Mouse (Mus musculus) forebrain, embryonic 11.5 days (tissue): ENCODE measurements around the gene Actl10. TPM values are rescaled to one million over a fixed set of nuclear protein-coding genes. Genes with fewer than 3 reads are reported as not detected.

Experiments
- ATAC-seq: fragments of 200-750 bp; cut with Nextera tagmentation; replicated peaks from 2 replicates; pipeline ENCODE4 v1.8.0; 2017; ENCODE audit warnings: moderate TSS enrichment; ENCODE audit not compliant: low FRiP score
- DNase-seq: peaks from one replicate; pipeline ENCODE4 v3.0.0-alpha.2; 2017; ENCODE audit warnings: low spot score
- H3K27ac ChIP-seq: fragments of 300-500 bp; sonication (generic); 2 replicates; pipeline ENCODE4 v1.5.1; 2014; ENCODE audit warnings: low read depth, low read length
- H3K27me3 ChIP-seq: fragments of 300-500 bp; sonication (generic); 2 replicates; pipeline ENCODE4 v1.6.1; 2014; ENCODE audit warnings: mild to moderate bottlenecking, low read length, mixed read lengths; ENCODE audit not compliant: control insufficient read depth, insufficient read depth
- H3K36me3 ChIP-seq: fragments of 300-500 bp; sonication (generic); 2 replicates; pipeline ENCODE4 v1.6.1; 2014; ENCODE audit warnings: mild to moderate bottlenecking, low read length, moderate library complexity, mixed read lengths; ENCODE audit not compliant: control insufficient read depth, insufficient read depth
- H3K4me1 ChIP-seq: fragments of 300-500 bp; sonication (generic); replicated peaks from 2 replicates; pipeline ENCODE4 v1.6.1; 2014; ENCODE audit warnings: low read length, mixed read lengths; ENCODE audit not compliant: control insufficient read depth, insufficient read depth
- H3K4me2 ChIP-seq: fragments of 300-500 bp; sonication (generic); 2 replicates; pipeline ENCODE4 v1.6.1; 2014; ENCODE audit warnings: low read depth, mild to moderate bottlenecking, low read length, moderate library complexity, mixed read lengths; ENCODE audit not compliant: severe bottlenecking
- H3K4me3 ChIP-seq: fragments of 300-500 bp; sonication (generic); 2 replicates; pipeline ENCODE4 v1.5.1; 2014; ENCODE audit warnings: low read depth, low read length
- H3K9ac ChIP-seq: fragments of 300-500 bp; sonication (generic); 2 replicates; pipeline ENCODE4 v1.6.1; 2014; ENCODE audit warnings: low read length
- H3K9me3 ChIP-seq: fragments of 300-500 bp; sonication (generic); 2 replicates; pipeline ENCODE4 v1.6.1; 2016; ENCODE audit warnings: low read length, mixed read lengths; ENCODE audit not compliant: control insufficient read depth
- WGBS: fragments of 180-500 bp; shearing (Covaris S2); extraction: QIAGEN DNeasy Blood & Tissue Kit; methylation state at CpG from one replicate; pipeline ENCODE4 v1.1.7; 2014; 5-methylcytosine and 5-hydroxymethylcytosine counted together
- polyA plus RNA-seq: library from polyadenylated mRNA; unstranded; fragments of >200 nt; fragmentation: Nextera tagmentation; extraction: Ambion mirVana; gene quantifications from 2 replicates; pipeline ENCODE4 v1.2.1, GENCODE M21; 2014

Gene Actl10
- polyA plus RNA-seq, 1 experiment from 2014 or later = 0.77 TPM

DNA sequence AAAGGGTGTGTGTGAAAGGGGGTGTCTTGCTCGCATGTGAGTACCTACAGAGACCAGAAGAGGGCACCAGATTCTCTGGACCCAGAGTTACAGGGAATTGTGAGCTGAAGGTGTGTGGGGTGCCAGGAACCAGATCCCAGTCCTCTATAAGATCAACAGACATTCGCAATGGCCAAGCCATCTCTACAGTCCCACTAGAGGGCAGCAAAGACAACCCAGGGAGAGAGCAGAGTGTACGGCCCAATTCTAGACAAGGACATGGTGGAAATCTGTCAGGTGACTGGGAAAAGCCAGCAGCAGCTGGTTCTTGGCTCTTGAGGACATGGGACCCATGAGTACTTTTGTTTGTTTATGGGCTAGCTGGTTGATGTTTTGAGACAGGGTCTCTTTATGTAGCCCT is 41.4 kb downstream of the Actl10 start:
- no peaks in the 10 kb centered on the region for H3K27me3 ChIP-seq
- WGBS = 64% methylated on average over 3 of the region's 3 CpGs
- no peak overlapping the region for H3K9ac ChIP-seq
- DNase-seq (no peak), ATAC-seq (no peak)
- H3K36me3 ChIP-seq = no peaks in the 10 kb centered on the region
- H3K4me2 ChIP-seq = no peak overlapping the region
- no peaks in the 10 kb centered on the region for H3K4me1 ChIP-seq
- H3K4me3 ChIP-seq = no peak overlapping the region
- no peaks in the 10 kb centered on the region for H3K9me3 ChIP-seq
- H3K27ac ChIP-seq = no peak overlapping the region

DNA sequence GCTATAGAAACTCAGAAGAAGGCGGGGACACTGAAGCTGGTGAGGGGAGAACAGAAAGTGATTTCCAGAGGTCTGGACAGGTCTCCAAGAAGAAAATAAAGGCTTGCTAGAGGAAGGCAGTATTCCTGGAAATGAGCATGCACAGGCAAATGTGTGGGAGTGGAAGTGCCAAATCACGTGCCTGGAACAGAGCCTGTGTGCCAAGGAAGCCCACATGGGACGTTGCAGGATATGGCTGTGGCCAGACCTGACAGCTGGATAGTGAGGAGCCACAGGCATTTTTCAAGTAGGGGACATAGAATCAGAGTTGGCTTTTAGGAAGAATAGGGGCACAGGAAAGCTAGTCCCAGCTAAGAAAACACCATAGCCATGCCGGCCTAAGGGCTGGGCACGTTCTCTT is 44.2 kb downstream of the Actl10 start:
- DNase-seq (no peak), ATAC-seq (no peak)
- Histone ChIP-seq H3K4me1 (no peaks in the 10 kb centered on the region), H3K27me3 (no peaks in the 10 kb centered on the region), H3K9ac (no peak overlapping the region), H3K36me3 (no peaks in the 10 kb centered on the region), H3K4me2 (no peak overlapping the region), H3K27ac (no peak overlapping the region), H3K9me3 (no peaks in the 10 kb centered on the region), H3K4me3 (no peak overlapping the region)
- WGBS = 93% methylated on average over 5 of the region's 5 CpGs

DNA sequence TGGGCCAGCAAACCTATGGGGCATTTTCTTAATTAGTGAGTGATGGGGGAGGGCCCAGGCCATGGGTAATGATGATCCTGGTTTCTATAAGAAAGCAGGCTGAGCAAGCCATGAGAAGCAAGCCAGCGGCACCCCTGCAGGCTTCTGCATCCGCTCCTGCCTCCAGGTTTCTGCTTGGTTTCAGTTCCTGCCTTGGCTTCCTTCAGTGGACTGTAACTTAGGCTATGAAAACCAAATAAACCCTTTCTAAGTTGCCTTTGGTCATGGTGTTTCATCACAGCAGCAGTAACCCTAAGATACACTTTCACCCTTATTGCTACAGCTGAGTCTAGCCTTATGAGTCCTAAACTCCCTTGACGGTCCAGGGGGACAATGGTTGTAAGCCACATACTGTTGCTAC is 45.8 kb downstream of the Actl10 start:
- Histone ChIP-seq H3K4me2 (no peak overlapping the region), H3K4me3 (no peak overlapping the region), H3K9ac (no peak overlapping the region), H3K36me3 (no peaks in the 10 kb centered on the region), H3K4me1 (no peaks in the 10 kb centered on the region), H3K27me3 (no peaks in the 10 kb centered on the region), H3K9me3 (no peaks in the 10 kb centered on the region), H3K27ac (no peak overlapping the region)
- DNase-seq (no peak), ATAC-seq (no peak)
- WGBS = 85% methylated on average over 3 of the region's 3 CpGs

DNA sequence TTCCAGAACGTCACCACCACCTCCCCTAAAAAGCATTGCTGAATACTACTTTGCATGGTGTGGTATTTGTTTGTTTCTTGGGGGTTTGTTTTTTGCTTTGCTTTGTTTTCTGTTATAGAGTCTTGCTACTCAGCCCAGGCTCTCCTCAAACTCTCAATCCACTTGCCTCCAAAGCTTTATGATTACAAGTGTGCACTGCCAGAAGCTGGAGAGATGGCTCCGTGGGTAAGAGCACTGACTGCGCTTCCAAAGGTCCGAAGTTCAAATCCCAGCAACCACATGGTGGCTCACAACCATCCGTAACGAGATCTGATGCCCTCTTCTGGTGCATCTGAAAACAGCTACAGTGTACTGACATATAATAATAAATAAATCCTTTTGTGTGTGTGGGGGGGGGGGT is 49.0 kb downstream of the Actl10 start:
- H3K9ac ChIP-seq = no peak overlapping the region
- no peak overlapping the region for H3K27ac ChIP-seq
- no peak overlapping the region for H3K4me2 ChIP-seq
- no peaks in the 10 kb centered on the region for H3K36me3 ChIP-seq
- 66% methylated on average over 6 of the region's 6 CpGs for WGBS
- H3K9me3 ChIP-seq = no peaks in the 10 kb centered on the region
- DNase-seq (no peak), ATAC-seq (no peak)
- H3K4me3 ChIP-seq = no peak overlapping the region
- peaks cover 7% of the 10 kb centered on the region; the same call in 1 of the 2 replicates for H3K4me1 ChIP-seq
- H3K27me3 ChIP-seq = no peaks in the 10 kb centered on the region

DNA sequence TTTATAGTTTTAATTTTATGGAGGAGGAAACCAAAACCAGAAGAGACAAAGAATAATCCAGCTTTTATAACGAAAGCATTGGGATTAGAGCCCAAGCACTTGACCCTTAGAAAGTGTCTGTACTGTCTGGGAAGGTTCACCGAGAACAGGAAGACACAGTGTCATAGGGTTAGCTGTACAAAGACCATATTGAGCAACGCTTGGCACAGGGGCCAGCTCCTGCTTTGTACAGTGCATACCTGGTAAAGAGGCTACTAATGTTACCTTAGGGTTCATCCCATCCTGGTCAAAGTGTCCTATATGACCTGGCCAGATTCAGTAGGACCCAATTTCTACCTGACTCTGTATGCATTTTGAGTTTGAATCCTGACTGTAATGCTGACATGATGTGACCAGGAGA is 49.7 kb downstream of the Actl10 start:
- Histone ChIP-seq H3K36me3 (no peaks in the 10 kb centered on the region), H3K9ac (no peak overlapping the region), H3K4me1 (peaks cover 7% of the 10 kb centered on the region; the same call in 1 of the 2 replicates), H3K9me3 (no peaks in the 10 kb centered on the region), H3K4me2 (no peak overlapping the region), H3K27me3 (no peaks in the 10 kb centered on the region), H3K4me3 (no peak overlapping the region), H3K27ac (no peak overlapping the region)
- WGBS = 79% methylated on average over 3 of the region's 3 CpGs
- ATAC-seq (no peak), DNase-seq (no peak)

Other genes starting within 250 kb of the Actl10 start
- gene Bpifb9b, start 244.5 kb upstream of the Actl10 start, polyA plus RNA-seq = not detected in 2 replicates
- 15.0 and 17.0 TPM in 2 replicates for gene Cdk5rap1, start 178.8 kb upstream of the Actl10 start, polyA plus RNA-seq
- gene Snta1, start 143.7 kb upstream of the Actl10 start, polyA plus RNA-seq = 3.1 and 3.4 TPM in 2 replicates
- gene Cbfa2t2, start 115.3 kb upstream of the Actl10 start, polyA plus RNA-seq = 69.4 and 71.6 TPM in 2 replicates
- 2.3 and 4.5 TPM in 2 replicates for gene 1700003F12Rik, start 4.7 kb upstream of the Actl10 start, polyA plus RNA-seq
- 5.5 and 7.6 TPM in 2 replicates for gene Necab3, start 7.1 kb downstream of the Actl10 start, polyA plus RNA-seq
- 17.6 and 18.6 TPM in 2 replicates for gene E2f1, start 18.1 kb downstream of the Actl10 start, polyA plus RNA-seq
- gene Pxmp4, start 51.9 kb downstream of the Actl10 start, polyA plus RNA-seq = 10.0 and 10.6 TPM in 2 replicates
- 1.5 and 2.1 TPM in 2 replicates for gene Zfp341, start 61.5 kb downstream of the Actl10 start, polyA plus RNA-seq
- gene 4930519P11Rik, start 61.7 kb downstream of the Actl10 start, polyA plus RNA-seq = 1.0 TPM in 1 of 2 replicates, not detected in the other
- 13.3 and 16.7 TPM in 2 replicates for gene Chmp4b, start 99.9 kb downstream of the Actl10 start, polyA plus RNA-seq
- gene Gm14214, start 218.3 kb downstream of the Actl10 start, polyA plus RNA-seq = not detected in 2 replicates
- gene Raly, start 239.3 kb downstream of the Actl10 start, polyA plus RNA-seq = 92.4 and 102 TPM in 2 replicates
- gene a, start 239.6 kb downstream of the Actl10 start, polyA plus RNA-seq = 0.69 and 1.0 TPM in 2 replicates